Mouse (Mus musculus): ENCODE data around the gene Cacnb4. TPM values are rescaled to one million over a fixed set of nuclear protein-coding genes. Genes with fewer than 3 reads are reported as not detected.

Cacnb4 gene
- polyA plus RNA-seq, 1 experiment from 2014 or later: 18.0 TPM

- H3K9me3 ChIP-seq (ENCODE audit: control insufficient read depth, low read length): no peaks in the 10 kb centered on the region
- no peaks in the 10 kb centered on the region for H3K4me1 ChIP-seq (ENCODE audit: control insufficient read depth, insufficient read depth, low read length)
- no peaks in the 10 kb centered on the region for H3K27me3 ChIP-seq (ENCODE audit: control insufficient read depth, insufficient read depth, low read length)
- no peak for DNase-seq
- H3K4me2 ChIP-seq (ENCODE audit: low read length): no peak overlapping the region
- no peak overlapping the region for H3K27ac ChIP-seq (replicated peaks; ENCODE audit: low read depth, low read length)
- 59% methylated on average over 5 of the region's 5 CpGs for WGBS
- H3K36me3 ChIP-seq (ENCODE audit: control insufficient read depth, insufficient read depth, low read length): peaks cover 19% of the 10 kb centered on the region
- ATAC-seq (ENCODE audit: low FRiP score, low TSS enrichment): no peak
- no peak overlapping the region for H3K4me3 ChIP-seq (replicated peaks; ENCODE audit: low read depth, low read length)
- H3K9ac ChIP-seq (replicated peaks; ENCODE audit: low read length): no peak overlapping the region
Observed at GRCm38 (mm10) chr2:52700352-52700751, 23.7 kb upstream of the Cacnb4 start.

DNA sequence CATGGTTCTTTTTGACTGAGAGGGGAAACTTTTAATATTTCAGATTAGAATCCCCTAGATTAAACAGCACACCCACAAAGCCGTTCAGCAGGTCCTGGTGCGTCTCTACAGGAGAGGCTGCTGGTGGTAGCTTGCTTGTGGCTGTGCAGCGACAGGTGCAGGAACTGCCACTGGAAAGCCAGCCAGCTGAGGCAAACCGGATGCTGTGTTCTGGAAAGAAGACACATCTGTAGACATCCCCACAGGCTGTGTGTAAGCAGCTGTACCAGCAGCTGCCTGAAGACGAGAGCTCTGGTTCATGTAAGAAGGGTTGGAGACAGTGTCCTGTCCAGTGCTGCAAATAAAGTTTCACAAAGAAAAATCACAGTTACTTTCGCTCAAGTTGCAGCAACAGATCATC lies 18.0 kb upstream of the Cacnb4 start:
- no peaks in the 10 kb centered on the region for H3K4me1 ChIP-seq (ENCODE audit: control insufficient read depth, insufficient read depth, low read length)
- no peak for DNase-seq
- ATAC-seq (ENCODE audit: low FRiP score, low TSS enrichment): no peak
- peaks cover 19% of the 10 kb centered on the region for H3K36me3 ChIP-seq (ENCODE audit: control insufficient read depth, insufficient read depth, low read length)
- H3K9me3 ChIP-seq (ENCODE audit: control insufficient read depth, low read length): no peaks in the 10 kb centered on the region
- H3K27me3 ChIP-seq (ENCODE audit: control insufficient read depth, insufficient read depth, low read length): no peaks in the 10 kb centered on the region
- H3K27ac ChIP-seq (replicated peaks; ENCODE audit: low read depth, low read length): no peak overlapping the region
- H3K4me3 ChIP-seq (replicated peaks; ENCODE audit: low read depth, low read length): no peak overlapping the region
- no peak overlapping the region for H3K4me2 ChIP-seq (ENCODE audit: low read length)
- no peak overlapping the region for H3K9ac ChIP-seq (replicated peaks; ENCODE audit: low read length)
- 87% methylated on average over 6 of the region's 6 CpGs for WGBS

GRCm38 (mm10) chr2:52691745-52692144 lies 15.1 kb upstream of the Cacnb4 start:
- no peak for ATAC-seq (ENCODE audit: low FRiP score, low TSS enrichment)
- peak; percentile 15 for DNase-seq
- Histone ChIP-seq H3K4me2 (ENCODE audit: low read length) (no peak overlapping the region), H3K9me3 (ENCODE audit: control insufficient read depth, low read length) (no peaks in the 10 kb centered on the region), H3K4me1 (ENCODE audit: control insufficient read depth, insufficient read depth, low read length) (no peaks in the 10 kb centered on the region), H3K27me3 (ENCODE audit: control insufficient read depth, insufficient read depth, low read length) (no peaks in the 10 kb centered on the region), H3K27ac (replicated peaks; ENCODE audit: low read depth, low read length) (no peak overlapping the region), H3K9ac (replicated peaks; ENCODE audit: low read length) (no peak overlapping the region), H3K36me3 (ENCODE audit: control insufficient read depth, insufficient read depth, low read length) (peaks cover 13% of the 10 kb centered on the region), H3K4me3 (replicated peaks; ENCODE audit: low read depth, low read length) (no peak overlapping the region)
- 76% methylated on average over 4 of the region's 4 CpGs for WGBS

DNA sequence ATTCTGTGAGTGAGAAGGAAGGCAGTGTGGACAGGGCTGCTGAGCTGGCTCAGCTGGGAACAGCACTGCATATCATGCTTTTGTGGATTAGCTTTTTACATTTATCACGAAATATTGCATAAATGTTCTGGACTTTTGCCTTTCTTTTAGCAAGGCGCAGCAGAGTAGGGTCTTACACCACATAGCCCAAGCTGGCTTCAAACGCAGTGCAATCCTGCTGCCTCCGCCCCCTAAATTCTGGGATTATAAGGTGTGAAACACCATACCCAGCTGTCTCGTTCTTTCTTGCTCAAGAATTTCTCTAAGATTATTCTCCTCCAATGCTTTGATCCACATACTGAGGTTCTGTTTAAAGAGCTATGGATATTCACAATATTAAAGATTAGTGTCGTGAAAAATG lies 10.0 kb upstream of the Cacnb4 start:
- H3K27me3 ChIP-seq (ENCODE audit: control insufficient read depth, insufficient read depth, low read length): no peaks in the 10 kb centered on the region
- H3K27ac ChIP-seq (replicated peaks; ENCODE audit: low read depth, low read length): no peak overlapping the region
- 84% methylated on average over 6 of the region's 6 CpGs for WGBS
- H3K9me3 ChIP-seq (ENCODE audit: control insufficient read depth, low read length): no peaks in the 10 kb centered on the region
- H3K36me3 ChIP-seq (ENCODE audit: control insufficient read depth, insufficient read depth, low read length): no peaks in the 10 kb centered on the region
- H3K4me2 ChIP-seq (ENCODE audit: low read length): no peak overlapping the region
- ATAC-seq (ENCODE audit: low FRiP score, low TSS enrichment) (no peak), DNase-seq (no peak)
- no peak overlapping the region for H3K4me3 ChIP-seq (replicated peaks; ENCODE audit: low read depth, low read length)
- no peaks in the 10 kb centered on the region for H3K4me1 ChIP-seq (ENCODE audit: control insufficient read depth, insufficient read depth, low read length)
- H3K9ac ChIP-seq (replicated peaks; ENCODE audit: low read length): no peak overlapping the region

DNA sequence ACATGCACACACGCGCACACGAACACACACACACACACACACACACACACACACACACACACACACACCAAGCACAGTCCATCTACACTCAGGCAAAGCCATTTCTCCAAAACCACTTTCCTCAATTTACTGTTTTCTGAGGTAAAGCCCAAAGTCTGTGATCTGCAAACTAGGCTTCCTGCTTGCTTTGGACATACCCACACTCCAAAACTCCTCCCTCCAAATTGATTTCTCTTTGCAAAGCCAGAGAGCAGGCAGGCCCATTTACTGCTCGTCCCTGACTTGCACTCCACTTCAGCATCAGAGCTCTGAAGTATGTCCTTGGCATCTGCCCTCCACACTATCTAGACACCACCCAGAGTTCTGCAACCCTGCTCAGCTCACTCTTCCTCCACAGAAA lies 958 bp upstream of the Cacnb4 start:
- peaks cover 15% of the 10 kb centered on the region; the same call in 1 of the 2 replicates for H3K27me3 ChIP-seq (ENCODE audit: control insufficient read depth, insufficient read depth, low read length)
- no peak for ATAC-seq (ENCODE audit: low FRiP score, low TSS enrichment)
- no peak overlapping the region for H3K9ac ChIP-seq (replicated peaks; ENCODE audit: low read length)
- H3K36me3 ChIP-seq (ENCODE audit: control insufficient read depth, insufficient read depth, low read length): no peaks in the 10 kb centered on the region
- 70% methylated on average over 4 of the region's 4 CpGs for WGBS
- H3K4me2 ChIP-seq (ENCODE audit: low read length): no peak overlapping the region
- H3K4me3 ChIP-seq (replicated peaks; ENCODE audit: low read depth, low read length): no peak overlapping the region
- H3K27ac ChIP-seq (replicated peaks; ENCODE audit: low read depth, low read length): no peak overlapping the region
- peaks cover 9% of the 10 kb centered on the region; the same call in 1 of the 2 replicates for H3K4me1 ChIP-seq (ENCODE audit: control insufficient read depth, insufficient read depth, low read length)
- DNase-seq: no peak
- H3K9me3 ChIP-seq (ENCODE audit: control insufficient read depth, low read length): no peaks in the 10 kb centered on the region

GRCm38 (mm10) chr2:52676913-52677303 lies 277 bp upstream of the Cacnb4 start:
- H3K9me3 ChIP-seq (ENCODE audit: control insufficient read depth, low read length): no peaks in the 10 kb centered on the region
- peak overlapping the region; percentile 93 for H3K4me2 ChIP-seq (ENCODE audit: low read length)
- peak overlapping the region; percentile 67 for H3K4me3 ChIP-seq (replicated peaks; ENCODE audit: low read depth, low read length)
- ATAC-seq (ENCODE audit: low FRiP score, low TSS enrichment) (no peak), DNase-seq (peak; percentile 14)
- H3K9ac ChIP-seq (replicated peaks; ENCODE audit: low read length): no peak overlapping the region
- 9% methylated on average over 6 of the region's 6 CpGs for WGBS
- no peaks in the 10 kb centered on the region for H3K36me3 ChIP-seq (ENCODE audit: control insufficient read depth, insufficient read depth, low read length)
- H3K27ac ChIP-seq (replicated peaks; ENCODE audit: low read depth, low read length): no peak overlapping the region
- peaks cover 15% of the 10 kb centered on the region; the same call in 1 of the 2 replicates for H3K27me3 ChIP-seq (ENCODE audit: control insufficient read depth, insufficient read depth, low read length)
- peaks cover 9% of the 10 kb centered on the region; the same call in 1 of the 2 replicates for H3K4me1 ChIP-seq (ENCODE audit: control insufficient read depth, insufficient read depth, low read length)

- Histone ChIP-seq H3K4me2 (ENCODE audit: low read length) (peak overlapping the region; percentile 93), H3K27me3 (ENCODE audit: control insufficient read depth, insufficient read depth, low read length) (peaks cover 15% of the 10 kb centered on the region; the same call in 1 of the 2 replicates), H3K9ac (replicated peaks; ENCODE audit: low read length) (peak overlapping the region; percentile 75), H3K4me3 (replicated peaks; ENCODE audit: low read depth, low read length) (peak overlapping the region; percentile 67), H3K36me3 (ENCODE audit: control insufficient read depth, insufficient read depth, low read length) (no peaks in the 10 kb centered on the region), H3K9me3 (ENCODE audit: control insufficient read depth, low read length) (no peaks in the 10 kb centered on the region), H3K4me1 (ENCODE audit: control insufficient read depth, insufficient read depth, low read length) (peaks cover 9% of the 10 kb centered on the region; the same call in 1 of the 2 replicates), H3K27ac (replicated peaks; ENCODE audit: low read depth, low read length) (peak overlapping the region; percentile 68; the same call in 1 of the 2 replicates)
- peak; percentile 56 for ATAC-seq (ENCODE audit: low FRiP score, low TSS enrichment)
- peak; percentile 49 for DNase-seq
- under 1% methylated on average over 42 of the region's 42 CpGs for WGBS
Observed at GRCm38 (mm10) chr2:52675278-52675987, 1.2 kb downstream of the Cacnb4 start.

GRCm38 (mm10) chr2:52674886-52675277 lies 1.7 kb downstream of the Cacnb4 start:
- Histone ChIP-seq H3K9ac (replicated peaks; ENCODE audit: low read length) (no peak overlapping the region), H3K4me1 (ENCODE audit: control insufficient read depth, insufficient read depth, low read length) (peaks cover 9% of the 10 kb centered on the region; the same call in 1 of the 2 replicates), H3K4me3 (replicated peaks; ENCODE audit: low read depth, low read length) (peak overlapping the region; percentile 67), H3K27me3 (ENCODE audit: control insufficient read depth, insufficient read depth, low read length) (peaks cover 15% of the 10 kb centered on the region; the same call in 1 of the 2 replicates), H3K4me2 (ENCODE audit: low read length) (peak overlapping the region; percentile 93), H3K27ac (replicated peaks; ENCODE audit: low read depth, low read length) (no peak overlapping the region), H3K36me3 (ENCODE audit: control insufficient read depth, insufficient read depth, low read length) (no peaks in the 10 kb centered on the region), H3K9me3 (ENCODE audit: control insufficient read depth, low read length) (no peaks in the 10 kb centered on the region)
- WGBS: 1% methylated on average over 19 of the region's 19 CpGs
- ATAC-seq (ENCODE audit: low FRiP score, low TSS enrichment) (no peak), DNase-seq (peak; percentile 61)

DNA sequence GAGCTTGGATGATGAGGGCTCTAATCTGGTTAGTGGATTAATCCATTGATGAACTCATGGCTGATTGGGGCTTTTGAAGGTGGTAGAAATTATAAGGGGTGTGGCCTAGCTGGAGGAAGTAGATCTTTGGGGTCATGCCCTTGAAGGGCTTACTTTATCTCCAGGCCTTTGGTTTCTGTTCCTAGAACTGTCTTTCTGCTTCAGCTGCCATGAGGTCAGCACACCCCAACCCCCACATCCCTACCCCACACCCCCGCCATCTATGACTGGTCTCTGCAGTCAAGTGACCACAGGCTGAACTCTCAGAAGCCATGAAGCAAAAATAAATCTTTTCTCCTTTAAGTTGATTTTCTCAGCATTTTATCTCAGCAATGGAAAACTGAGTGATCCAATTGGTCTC lies 3.5 kb downstream of the Cacnb4 start:
- Histone ChIP-seq H3K27ac (replicated peaks; ENCODE audit: low read depth, low read length) (no peak overlapping the region), H3K9me3 (ENCODE audit: control insufficient read depth, low read length) (no peaks in the 10 kb centered on the region), H3K27me3 (ENCODE audit: control insufficient read depth, insufficient read depth, low read length) (peaks cover 15% of the 10 kb centered on the region; the same call in 1 of the 2 replicates), H3K4me1 (ENCODE audit: control insufficient read depth, insufficient read depth, low read length) (peaks cover 9% of the 10 kb centered on the region; the same call in 1 of the 2 replicates), H3K36me3 (ENCODE audit: control insufficient read depth, insufficient read depth, low read length) (no peaks in the 10 kb centered on the region), H3K4me2 (ENCODE audit: low read length) (no peak overlapping the region), H3K4me3 (replicated peaks; ENCODE audit: low read depth, low read length) (no peak overlapping the region), H3K9ac (replicated peaks; ENCODE audit: low read length) (no peak overlapping the region)
- 63% methylated on average over 1 of the region's 1 CpGs for WGBS
- DNase-seq: no peak
- ATAC-seq (ENCODE audit: low FRiP score, low TSS enrichment): no peak
